Mouse (Mus musculus): Measurements from ENCODE around the gene Clybl. TPM values are rescaled to one million over a fixed set of nuclear protein-coding genes. Genes with fewer than 3 reads are reported as not detected.

The Clybl gene
- polyA plus RNA-seq, 1 experiment from 2014 or later, result 26.2 TPM

GRCm38 (mm10) chr14:122226666-122227453, 45.4 kb downstream of the Clybl start:
- DNase-seq (no peak), ATAC-seq (ENCODE audit: low read depth) (no peak)
- 70% methylated on average over 22 of the region's 22 CpGs for WGBS (ENCODE audit: insufficient replicate concordance)
- H3K4me1 ChIP-seq (replicated peaks), result peaks cover 13% of the 10 kb centered on the region
- no peak overlapping the region for H3K27ac ChIP-seq
- H3K27me3 ChIP-seq, result peaks cover 50% of the 10 kb centered on the region
- no peaks in the 10 kb centered on the region for H3K9me3 ChIP-seq (replicated peaks)
- no peak overlapping the region for H3K4me2 ChIP-seq
- no peak overlapping the region for H3K9ac ChIP-seq
- H3K4me3 ChIP-seq (replicated peaks), result no peak overlapping the region
- no peaks in the 10 kb centered on the region for H3K36me3 ChIP-seq

GRCm38 (mm10) chr14:122227454-122227951, 46.0 kb downstream of the Clybl start:
- Histone ChIP-seq H3K27ac (no peak overlapping the region), H3K27me3 (peaks cover 50% of the 10 kb centered on the region), H3K4me1 (replicated peaks) (peaks cover 13% of the 10 kb centered on the region), H3K4me2 (no peak overlapping the region), H3K9me3 (replicated peaks) (no peaks in the 10 kb centered on the region), H3K36me3 (no peaks in the 10 kb centered on the region), H3K9ac (no peak overlapping the region), H3K4me3 (replicated peaks) (no peak overlapping the region)
- no peak for DNase-seq
- WGBS (ENCODE audit: insufficient replicate concordance), result 64% methylated on average over 14 of the region's 14 CpGs
- ATAC-seq (ENCODE audit: low read depth), result no peak

DNA sequence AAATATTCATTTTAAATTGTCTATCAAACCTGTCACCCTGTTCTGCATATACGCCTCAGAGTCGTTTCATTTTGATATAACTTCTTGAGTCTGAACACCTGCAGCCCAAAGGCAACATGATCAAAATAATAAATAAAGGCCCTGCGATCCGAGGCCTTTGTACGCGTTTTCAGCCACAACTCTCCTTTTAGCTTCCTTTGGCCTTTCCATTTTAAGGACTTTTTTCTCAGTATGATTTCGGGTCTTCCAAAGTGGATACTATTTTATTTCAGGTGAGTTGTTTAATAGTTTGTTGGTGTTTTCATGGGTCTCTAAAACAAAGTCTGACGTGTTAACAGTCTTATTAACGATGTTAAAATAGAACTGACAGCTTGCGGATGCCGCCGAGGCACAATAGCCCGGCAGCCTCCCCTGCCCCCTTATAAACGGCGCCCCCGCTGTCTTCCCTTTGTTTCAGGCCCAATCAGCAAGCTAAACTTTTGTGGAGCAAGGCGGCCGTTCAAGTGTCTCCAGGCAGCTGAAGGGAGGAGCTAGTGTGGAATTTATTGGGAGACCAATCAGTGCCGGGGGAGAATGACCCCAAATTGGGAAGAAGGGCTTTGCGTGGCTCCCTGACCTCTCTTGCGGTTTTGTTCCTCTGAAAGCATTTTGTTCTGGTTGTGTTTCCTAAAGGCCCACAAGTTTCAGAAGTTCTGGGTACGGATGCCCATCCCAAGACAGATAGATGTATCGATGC, 47.5 kb downstream of the Clybl start:
- H3K9ac ChIP-seq, result no peak overlapping the region
- 38% methylated on average over 23 of the region's 23 CpGs for WGBS (ENCODE audit: insufficient replicate concordance)
- ATAC-seq (ENCODE audit: low read depth) (no peak), DNase-seq (no peak)
- peaks cover 1% of the 10 kb centered on the region for H3K4me1 ChIP-seq (replicated peaks)
- no peaks in the 10 kb centered on the region for H3K36me3 ChIP-seq
- no peak overlapping the region for H3K27ac ChIP-seq
- no peaks in the 10 kb centered on the region for H3K9me3 ChIP-seq (replicated peaks)
- peaks cover 50% of the 10 kb centered on the region for H3K27me3 ChIP-seq
- no peak overlapping the region for H3K4me2 ChIP-seq
- H3K4me3 ChIP-seq (replicated peaks), result no peak overlapping the region

GRCm38 (mm10) chr14:122229988-122230387, 48.5 kb downstream of the Clybl start:
- DNase-seq (no peak), ATAC-seq (ENCODE audit: low read depth) (no peak)
- H3K4me3 ChIP-seq (replicated peaks), result no peak overlapping the region
- no peak overlapping the region for H3K9ac ChIP-seq
- no peaks in the 10 kb centered on the region for H3K4me1 ChIP-seq (replicated peaks)
- H3K4me2 ChIP-seq, result no peak overlapping the region
- H3K27ac ChIP-seq, result no peak overlapping the region
- no peaks in the 10 kb centered on the region for H3K36me3 ChIP-seq
- peaks cover 45% of the 10 kb centered on the region for H3K27me3 ChIP-seq
- 77% methylated on average over 5 of the region's 5 CpGs for WGBS (ENCODE audit: insufficient replicate concordance)
- H3K9me3 ChIP-seq (replicated peaks), result no peaks in the 10 kb centered on the region

DNA sequence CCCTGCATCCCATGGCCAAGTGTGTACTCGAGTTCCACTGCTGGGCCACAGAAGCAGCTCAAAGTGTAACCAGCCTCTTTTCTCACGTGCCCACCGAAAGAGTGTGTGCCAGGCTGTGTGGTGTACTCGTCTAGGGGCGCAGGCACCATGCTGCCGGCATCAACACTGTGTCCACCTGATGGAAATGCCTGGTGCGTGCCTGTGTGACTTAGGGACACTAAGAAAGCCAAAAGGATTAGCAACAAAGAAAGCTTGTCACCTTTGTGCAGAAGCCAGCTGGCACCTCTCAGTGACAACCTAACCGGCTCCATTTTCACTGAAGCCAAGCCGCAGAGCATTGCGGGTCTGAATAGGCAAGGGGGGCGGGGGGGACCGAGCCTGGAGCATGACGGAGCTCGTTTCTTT, 49.1 kb downstream of the Clybl start:
- WGBS (ENCODE audit: insufficient replicate concordance), result 70% methylated on average over 14 of the region's 14 CpGs
- H3K9ac ChIP-seq, result no peak overlapping the region
- no peaks in the 10 kb centered on the region for H3K4me1 ChIP-seq (replicated peaks)
- DNase-seq (no peak), ATAC-seq (ENCODE audit: low read depth) (no peak)
- no peaks in the 10 kb centered on the region for H3K36me3 ChIP-seq
- no peak overlapping the region for H3K4me2 ChIP-seq
- no peak overlapping the region for H3K27ac ChIP-seq
- no peak overlapping the region for H3K4me3 ChIP-seq (replicated peaks)
- peaks cover 38% of the 10 kb centered on the region for H3K27me3 ChIP-seq
- no peaks in the 10 kb centered on the region for H3K9me3 ChIP-seq (replicated peaks)

- Histone ChIP-seq H3K27me3 (peaks cover 36% of the 10 kb centered on the region), H3K9me3 (replicated peaks) (no peaks in the 10 kb centered on the region), H3K4me1 (replicated peaks) (no peaks in the 10 kb centered on the region), H3K4me2 (no peak overlapping the region), H3K4me3 (replicated peaks) (no peak overlapping the region), H3K9ac (no peak overlapping the region), H3K36me3 (no peaks in the 10 kb centered on the region), H3K27ac (no peak overlapping the region)
- ATAC-seq (ENCODE audit: low read depth) (no peak), DNase-seq (no peak)
- 81% methylated on average over 10 of the region's 10 CpGs for WGBS (ENCODE audit: insufficient replicate concordance)
Measured at GRCm38 (mm10) chr14:122231073-122231472, 49.6 kb downstream of the Clybl start.

DNA sequence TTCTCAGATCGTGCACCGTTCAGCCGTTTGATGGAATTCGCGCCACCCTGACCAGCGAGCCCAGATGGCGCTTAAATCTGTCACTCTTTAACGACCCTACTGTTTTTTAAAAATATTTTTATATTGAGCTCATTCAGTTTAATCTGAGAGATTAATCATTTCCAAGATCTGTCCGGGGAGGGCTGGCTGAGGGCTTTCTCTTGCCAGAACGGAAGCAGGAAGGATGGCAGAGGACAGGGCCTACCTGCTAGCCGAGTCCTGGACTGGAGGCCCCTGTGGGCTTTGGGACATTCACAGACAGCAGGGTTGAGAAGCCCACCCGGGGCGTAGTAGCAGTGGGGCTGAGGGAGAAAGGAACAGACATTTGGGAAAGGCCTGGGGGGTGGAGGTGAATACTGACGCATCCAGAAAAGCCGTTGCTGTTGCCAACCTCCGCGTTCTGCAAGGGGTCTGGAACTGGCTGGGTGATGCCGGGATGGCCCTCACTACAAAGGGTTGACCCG, 51.8 kb downstream of the Clybl start:
- Histone ChIP-seq H3K4me3 (replicated peaks) (no peak overlapping the region), H3K9ac (no peak overlapping the region), H3K27me3 (peaks cover 21% of the 10 kb centered on the region; the same call in 1 of the 2 replicates), H3K36me3 (no peaks in the 10 kb centered on the region), H3K4me1 (replicated peaks) (no peaks in the 10 kb centered on the region), H3K4me2 (no peak overlapping the region), H3K9me3 (replicated peaks) (no peaks in the 10 kb centered on the region), H3K27ac (no peak overlapping the region)
- no peak for ATAC-seq (ENCODE audit: low read depth)
- WGBS (ENCODE audit: insufficient replicate concordance), result 77% methylated on average over 19 of the region's 19 CpGs
- no peak for DNase-seq

DNA sequence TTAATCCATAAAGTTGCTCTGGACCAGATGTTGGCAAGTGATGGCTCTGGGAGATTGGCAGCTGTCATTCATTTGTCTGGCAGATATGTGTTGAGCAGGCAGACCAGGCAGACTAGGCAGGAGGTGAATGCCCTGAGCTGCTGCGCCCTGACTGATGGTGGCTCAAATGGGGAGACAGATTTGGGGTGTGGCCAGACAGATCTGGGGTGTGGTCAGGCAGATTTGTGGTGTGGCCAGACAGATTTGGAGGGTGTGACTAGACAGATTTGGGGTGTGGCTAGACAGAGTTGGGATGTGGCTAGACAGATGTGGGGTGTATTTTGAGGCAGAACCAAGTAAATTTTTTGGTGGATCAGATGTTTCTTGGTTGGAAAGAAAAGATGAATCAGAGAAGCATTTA, 62.4 kb downstream of the Clybl start:
- ATAC-seq (ENCODE audit: low read depth) (no peak), DNase-seq (no peak)
- Histone ChIP-seq H3K27me3 (no peaks in the 10 kb centered on the region), H3K4me1 (replicated peaks) (no peaks in the 10 kb centered on the region), H3K27ac (no peak overlapping the region), H3K9ac (no peak overlapping the region), H3K36me3 (no peaks in the 10 kb centered on the region), H3K4me2 (no peak overlapping the region), H3K4me3 (replicated peaks) (no peak overlapping the region), H3K9me3 (replicated peaks) (no peaks in the 10 kb centered on the region)
- 64% methylated on average over 1 of the region's 1 CpGs for WGBS (ENCODE audit: insufficient replicate concordance)

DNA sequence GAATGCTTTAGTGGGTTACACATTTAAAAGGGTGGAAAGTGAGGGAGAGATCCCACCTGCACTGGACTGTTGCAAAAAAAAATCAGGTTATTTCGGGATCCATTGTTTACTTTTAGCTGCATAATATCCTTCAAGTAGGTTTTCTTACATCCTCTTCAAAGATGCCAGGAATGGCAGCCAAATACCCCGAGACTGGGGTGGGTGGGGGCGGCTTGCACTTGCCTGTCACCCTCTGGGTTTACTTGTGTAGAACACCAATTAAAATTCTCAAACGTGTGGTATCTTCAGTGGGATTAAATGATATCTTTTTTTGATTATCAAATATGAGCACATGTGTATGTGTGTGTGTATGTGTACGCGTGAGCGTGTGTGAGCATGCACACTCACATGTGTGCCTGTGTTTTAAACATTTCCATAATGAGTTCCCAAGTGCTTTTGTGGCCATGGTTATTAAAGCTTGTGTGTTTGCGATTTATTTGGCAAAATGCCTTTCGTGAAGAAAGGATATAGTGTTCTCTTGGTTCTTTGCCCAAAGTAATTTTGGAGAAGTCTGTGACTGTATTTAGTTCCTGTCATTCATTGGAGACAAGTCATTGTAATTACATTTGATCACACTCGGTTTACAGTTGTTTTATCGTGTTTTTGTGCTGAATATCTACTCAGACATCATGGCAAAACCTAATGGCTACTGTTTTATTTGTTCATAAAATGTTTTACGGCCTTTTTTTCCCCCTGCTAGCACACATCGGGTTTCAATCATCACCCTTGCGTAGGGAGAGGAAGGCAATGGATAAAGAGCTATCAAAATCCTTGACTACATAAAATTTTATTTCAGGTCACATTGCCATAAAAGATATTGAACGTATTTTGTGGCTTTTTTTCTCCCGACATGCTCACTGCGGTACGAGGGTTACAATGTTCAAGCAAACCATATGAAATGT, 65.7 kb downstream of the Clybl start:
- Histone ChIP-seq H3K36me3 (no peaks in the 10 kb centered on the region), H3K27me3 (no peaks in the 10 kb centered on the region), H3K27ac (no peak overlapping the region), H3K9ac (no peak overlapping the region), H3K4me2 (no peak overlapping the region), H3K4me3 (replicated peaks) (no peak overlapping the region), H3K4me1 (replicated peaks) (no peaks in the 10 kb centered on the region), H3K9me3 (replicated peaks) (no peaks in the 10 kb centered on the region)
- DNase-seq (no peak), ATAC-seq (ENCODE audit: low read depth) (no peak)
- WGBS (ENCODE audit: insufficient replicate concordance), result 74% methylated on average over 18 of the region's 18 CpGs

GRCm38 (mm10) chr14:122249123-122249522, 67.6 kb downstream of the Clybl start:
- no peak for DNase-seq
- Histone ChIP-seq H3K9me3 (replicated peaks) (no peaks in the 10 kb centered on the region), H3K27me3 (peaks cover 4% of the 10 kb centered on the region; the same call in 1 of the 2 replicates), H3K27ac (no peak overlapping the region), H3K4me2 (no peak overlapping the region), H3K4me3 (replicated peaks) (no peak overlapping the region), H3K36me3 (no peaks in the 10 kb centered on the region), H3K4me1 (replicated peaks) (no peaks in the 10 kb centered on the region), H3K9ac (no peak overlapping the region)
- WGBS (ENCODE audit: insufficient replicate concordance), result 51% methylated on average over 3 of the region's 3 CpGs
- ATAC-seq (ENCODE audit: low read depth), result no peak

DNA sequence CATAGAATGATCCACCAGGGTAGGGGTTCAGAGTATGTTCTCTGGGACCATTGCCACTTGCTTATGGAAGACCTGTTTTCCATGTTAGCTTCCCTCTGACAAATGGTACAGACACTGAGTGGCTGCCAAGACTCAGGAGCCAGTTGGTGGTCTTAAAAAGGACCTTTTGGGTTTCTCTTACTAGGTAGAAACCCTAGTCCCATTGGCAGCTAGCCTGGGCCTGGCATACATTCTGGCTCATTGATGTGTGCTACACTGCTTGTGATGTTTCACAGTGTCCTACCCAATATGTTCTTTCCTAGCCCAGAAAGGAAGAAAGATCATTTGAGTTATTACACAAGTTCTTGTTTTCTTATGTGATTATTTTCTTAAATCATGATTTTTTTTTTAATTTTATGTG, 69.8 kb downstream of the Clybl start:
- no peak overlapping the region for H3K9ac ChIP-seq
- no peaks in the 10 kb centered on the region for H3K9me3 ChIP-seq (replicated peaks)
- H3K4me1 ChIP-seq (replicated peaks), result peaks cover 3% of the 10 kb centered on the region; the same call in 1 of the 2 replicates

More for the DNA sequence above, 69.8 kb downstream of the Clybl start:
- no peak for ATAC-seq (ENCODE audit: low read depth)
- H3K36me3 ChIP-seq, result no peaks in the 10 kb centered on the region
- no peak overlapping the region for H3K4me2 ChIP-seq
- H3K4me3 ChIP-seq (replicated peaks), result no peak overlapping the region
- no peak overlapping the region for H3K27ac ChIP-seq
- DNase-seq, result no peak
- H3K27me3 ChIP-seq, result peaks cover 24% of the 10 kb centered on the region

Measured in liver, embryonic 13.5 days (tissue).